ENCODE assay signal across 7 mouse cellular contexts in the genomic region with DNA sequence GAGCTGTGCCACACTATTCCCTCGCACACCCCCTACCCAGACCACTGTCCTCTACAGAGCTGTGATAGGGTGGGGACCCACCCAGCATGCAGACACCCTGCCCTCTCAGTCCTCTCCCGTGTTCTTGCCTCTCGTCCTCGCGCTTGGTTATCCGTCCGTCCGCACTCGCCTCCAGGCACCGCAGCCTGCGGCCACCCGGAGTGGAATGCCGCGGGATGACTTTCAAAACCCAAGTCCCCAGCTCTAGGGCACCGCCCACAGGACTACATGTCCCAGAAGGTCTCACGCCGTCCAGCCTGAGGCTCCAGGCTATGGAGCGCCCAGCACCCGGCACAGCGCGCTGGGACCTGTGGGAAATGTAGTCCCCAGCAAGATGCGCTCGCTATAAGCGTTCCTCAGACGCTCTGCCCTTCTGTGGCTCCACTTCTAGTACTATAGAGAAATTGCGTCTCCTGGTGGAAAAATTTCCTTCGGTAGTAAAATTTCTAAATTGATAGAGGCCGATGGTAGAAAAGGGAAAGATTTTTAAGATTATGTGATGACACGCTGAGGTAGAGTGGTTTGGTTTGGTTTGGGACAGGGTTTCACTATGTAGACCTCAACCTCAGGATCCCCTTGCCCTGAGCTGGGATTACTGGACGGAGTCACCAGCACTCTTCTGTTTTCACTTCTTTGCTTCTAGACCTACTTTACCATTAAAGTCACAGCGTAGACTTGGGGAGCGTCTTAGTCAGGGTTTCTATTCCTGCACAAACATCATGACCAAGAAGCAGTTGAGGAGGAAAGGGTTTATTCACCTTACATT. TPM values are rescaled to one million over a fixed set of nuclear protein-coding genes. Genes with fewer than 3 reads are reported as not detected.
DNase-seq lines count a peak whose midpoint lies in the region; ATAC-seq lines count a peak whose summit lies in the region.

Gene Zim1 (minus strand): TSS at position 210 of the 805 bp plus-strand sequence.

- H3K4me1 ChIP-seq in heart, embryonic 12.5 days (replicated peaks), result peaks cover 14% of the 10 kb centered on the region
- 0 out of 2 replicates have a peak, but pooled peaks cover 3% of the 10 kb centered on the region for H3K4me1 ChIP-seq in kidney, embryonic 16.5 days (ENCODE audit: insufficient read depth, low read length)
- peaks cover 5% of the 10 kb centered on the region; the same call in 1 of the 2 replicates for H3K4me1 ChIP-seq in limb, embryonic 15.5 days
- H3K4me1 ChIP-seq in neural tube, embryonic 11.5 days (ENCODE audit: control insufficient read depth, insufficient read depth, low read length), result no peaks in the 10 kb centered on the region

- H3K27ac ChIP-seq in heart, embryonic 12.5 days (ENCODE audit: poor library complexity, severe bottlenecking), result peak within 1 kb of the TSS; percentile 19; the same call in 1 of the 2 replicates
- H3K27ac ChIP-seq in kidney, embryonic 16.5 days (ENCODE audit: low read length), result no peak within 1 kb of the TSS
- H3K27ac ChIP-seq in limb, embryonic 15.5 days, result no peak within 1 kb of the TSS
- H3K27ac ChIP-seq in neural tube, embryonic 11.5 days (ENCODE audit: low read depth, low read length), result no peak within 1 kb of the TSS

- no peaks in the 10 kb centered on the region for H3K36me3 ChIP-seq in heart, embryonic 12.5 days
- H3K36me3 ChIP-seq in kidney, embryonic 16.5 days (ENCODE audit: insufficient read depth, low read length), result no peaks in the 10 kb centered on the region
- no peaks in the 10 kb centered on the region for H3K36me3 ChIP-seq in limb, embryonic 15.5 days
- H3K36me3 ChIP-seq in neural tube, embryonic 11.5 days (ENCODE audit: control insufficient read depth, insufficient read depth, low read length), result no peaks in the 10 kb centered on the region

- 10% methylated on average over 32 of the region's 32 CpGs for WGBS in heart, embryonic 12.5 days
- WGBS in kidney, embryonic 16.5 days, result 10% methylated on average over 32 of the region's 32 CpGs
- WGBS in limb, embryonic 15.5 days, result 9% methylated on average over 32 of the region's 32 CpGs
- 11% methylated on average over 32 of the region's 32 CpGs for WGBS in neural tube, embryonic 11.5 days

- H3K9me3 ChIP-seq in heart, embryonic 12.5 days (replicated peaks), result no peaks in the 10 kb centered on the region
- H3K9me3 ChIP-seq in kidney, embryonic 16.5 days (ENCODE audit: low read length), result no peaks in the 10 kb centered on the region
- H3K9me3 ChIP-seq in limb, embryonic 15.5 days, result no peaks in the 10 kb centered on the region
- no peaks in the 10 kb centered on the region for H3K9me3 ChIP-seq in neural tube, embryonic 11.5 days (ENCODE audit: control insufficient read depth, low read length)

- H3K27me3 ChIP-seq in heart, embryonic 12.5 days (replicated peaks), result no peaks in the 10 kb centered on the region
- no peaks in the 10 kb centered on the region for H3K27me3 ChIP-seq in kidney, embryonic 16.5 days (ENCODE audit: insufficient read depth, low read length)
- no peaks in the 10 kb centered on the region for H3K27me3 ChIP-seq in limb, embryonic 15.5 days
- H3K27me3 ChIP-seq in neural tube, embryonic 11.5 days (ENCODE audit: control insufficient read depth, insufficient read depth, low read length), result no peaks in the 10 kb centered on the region

- H3K4me2 ChIP-seq in heart, embryonic 12.5 days, result peak within 1 kb of the TSS; percentile 76
- peak within 1 kb of the TSS; percentile 58 for H3K4me2 ChIP-seq in kidney, embryonic 16.5 days (replicated peaks; ENCODE audit: low read depth, low read length)
- peak within 1 kb of the TSS; percentile 79 for H3K4me2 ChIP-seq in limb, embryonic 15.5 days
- peak within 1 kb of the TSS; percentile 59 for H3K4me2 ChIP-seq in neural tube, embryonic 11.5 days (ENCODE audit: low read depth)

- ATAC-seq in heart, embryonic 12.5 days (ENCODE audit: insufficient number of reproducible peaks, low FRiP score), result peak; percentile 98
- ATAC-seq in kidney, embryonic 16.5 days (ENCODE audit: low FRiP score, low TSS enrichment), result peak; percentile 100
- peak; percentile 99 for ATAC-seq in limb, embryonic 15.5 days (ENCODE audit: insufficient number of reproducible peaks, low FRiP score, low TSS enrichment, low read depth)
- peak; percentile 100 for ATAC-seq in neural tube, embryonic 11.5 days (ENCODE audit: insufficient read depth, low FRiP score, low TSS enrichment)

- DNase-seq in c-Kit-positive CD71-negative TER-119-negative erythroid progenitor cells, embryonic 14.5 days (ENCODE audit: low read depth), result peak; percentile 17
- peak; percentile 8 for DNase-seq in fibroblast of lung, adult 2 months (ENCODE audit: low read depth)
- peak; percentile 90 for DNase-seq in neural tube, embryonic 11.5 days (ENCODE audit: low spot score)
- peak; percentile 64 for DNase-seq in urinary bladder, adult 2 months (ENCODE audit: low spot score)

- H3K4me3 ChIP-seq in heart, embryonic 12.5 days, result peak within 1 kb of the TSS; percentile 62
- H3K4me3 ChIP-seq in kidney, embryonic 16.5 days (ENCODE audit: low read length), result peak within 1 kb of the TSS; percentile 50
- peak within 1 kb of the TSS; percentile 57 for H3K4me3 ChIP-seq in limb, embryonic 15.5 days
- peak within 1 kb of the TSS; percentile 27 for H3K4me3 ChIP-seq in neural tube, embryonic 11.5 days (ENCODE audit: low read depth, low read length)

- peak within 1 kb of the TSS; percentile 79 for H3K9ac ChIP-seq in heart, embryonic 12.5 days
- H3K9ac ChIP-seq in kidney, embryonic 16.5 days (replicated peaks; ENCODE audit: low read length), result peak within 1 kb of the TSS; percentile 47
- peak within 1 kb of the TSS; percentile 48 for H3K9ac ChIP-seq in limb, embryonic 15.5 days
- H3K9ac ChIP-seq in neural tube, embryonic 11.5 days (ENCODE audit: low read length), result peak within 1 kb of the TSS; percentile 47

RNA-seq across cellular contexts. Expression of gene Zim1, which starts in this region (rescaled TPM):
- 9.5 and 12.7 TPM in 2 replicates for polyA plus RNA-seq in heart, embryonic 12.5 days (2016; fragmentation: Nextera tagmentation; extraction: Ambion mirVana)
- 3.1 and 3.8 TPM in 2 replicates for polyA plus RNA-seq in kidney, embryonic 16.5 days (2015; fragmentation: Nextera tagmentation; extraction: Ambion mirVana)
- polyA plus RNA-seq in limb, embryonic 15.5 days (2015; fragmentation: Nextera tagmentation; extraction: Ambion mirVana), result 8.6 and 13.6 TPM in 2 replicates
- polyA plus RNA-seq in neural tube, embryonic 11.5 days (2014; fragmentation: Nextera tagmentation; extraction: Ambion mirVana), result 4.1 and 6.3 TPM in 2 replicates
- 2.6 and 4.4 TPM in 2 replicates for polyA plus RNA-seq in urinary bladder, adult 2 months (2012; rRNA removed)

Comparison
In these comparisons a context has a peak if more than half of its experiments do, and no peak if none do; other contexts are left out.
1. DNase-seq: peak in every context shown above with its lines; median percentile 90 in neural tube, embryonic 11.5 days; 64 in urinary bladder, adult 2 months; 17 in c-Kit-positive CD71-negative TER-119-negative erythroid progenitor cells, embryonic 14.5 days; 8 in fibroblast of lung, adult 2 months.